Mouse (Mus musculus): ENCODE results near the gene Foxc2.

Foxc2 gene

GRCm38 (mm10) chr8:121148573-121149083 is 32.7 kb downstream of the Foxc2 start:
- DNase-seq (ENCODE audit: low spot score): no peak

- DNase-seq (ENCODE audit: low spot score): no peak
Measured at GRCm38 (mm10) chr8:121152394-121152793, 36.4 kb downstream of the Foxc2 start.

- no peak for DNase-seq (ENCODE audit: low spot score)
Measured at GRCm38 (mm10) chr8:121156990-121157491, 41.1 kb downstream of the Foxc2 start.

- no peak for DNase-seq (ENCODE audit: low spot score)
Measured at GRCm38 (mm10) chr8:121158812-121159211, 42.8 kb downstream of the Foxc2 start.

GRCm38 (mm10) chr8:121161437-121161836 is 45.5 kb downstream of the Foxc2 start:
- DNase-seq (ENCODE audit: low spot score): no peak

GRCm38 (mm10) chr8:121162413-121162812 is 46.4 kb downstream of the Foxc2 start:
- no peak for DNase-seq (ENCODE audit: low spot score)

- DNase-seq (ENCODE audit: low spot score): no peak
Measured at GRCm38 (mm10) chr8:121162906-121163695, 47.1 kb downstream of the Foxc2 start.

- no peak for DNase-seq (ENCODE audit: low spot score)
Measured at GRCm38 (mm10) chr8:121164017-121164469, 48.1 kb downstream of the Foxc2 start.

- no peak for DNase-seq (ENCODE audit: low spot score)
Measured at GRCm38 (mm10) chr8:121168033-121168432, 52.1 kb downstream of the Foxc2 start.

All from spleen, adult 12 weeks (tissue).